Mouse (Mus musculus) myocyte (in vitro differentiated cells): ENCODE measurements around the gene Plagl1. TPM values are rescaled to one million over a fixed set of nuclear protein-coding genes. Genes with fewer than 3 reads are reported as not detected.

Experiments
- H3K27me3 ChIP-seq: one replicate; pipeline ENCODE4 v1.6.1; 2011; ENCODE audit not compliant: control insufficient read depth, insufficient read depth, insufficient read length
- H3K36me3 ChIP-seq: one replicate; pipeline ENCODE4 v1.6.1; 2011; ENCODE audit not compliant: control insufficient read depth, insufficient read depth
- H3K4me2 ChIP-seq: one replicate; pipeline ENCODE4 v1.6.1; 2011; ENCODE audit warnings: low read depth, control low read depth
- H3K4me3 ChIP-seq: one replicate; pipeline ENCODE4 v1.5.1; 2011; ENCODE audit warnings: mild to moderate bottlenecking, control low read depth, moderate library complexity
- H3K79me2 ChIP-seq: one replicate; pipeline ENCODE4 v1.6.1; 2011; ENCODE audit not compliant: control insufficient read depth, insufficient read depth
- H3ac ChIP-seq: one replicate; pipeline ENCODE4 v1.6.1; 2011; ENCODE audit not compliant: control insufficient read depth, insufficient read length
- CEBPB ChIP-seq: IDR thresholded peaks from 2 replicates; pipeline ENCODE4 v1.6.1; 2011; ENCODE audit warnings: mild to moderate bottlenecking, moderate library complexity; ENCODE audit not compliant: poor library complexity, insufficient read depth, severe bottlenecking
- E2F4 ChIP-seq: IDR thresholded peaks from one replicate; pipeline ENCODE4 v1.6.1; 2011; ENCODE audit warnings: mild to moderate bottlenecking, control low read depth, moderate library complexity; ENCODE audit not compliant: insufficient read depth
- MAX ChIP-seq: IDR thresholded peaks from one replicate; pipeline ENCODE4 v1.6.1; 2011; ENCODE audit warnings: low read depth, mild to moderate bottlenecking, control low read depth
- MYOD1 ChIP-seq, 3 experiments: IDR thresholded peaks; one replicate each; pipeline ENCODE4 v1.6.1; 2011; ENCODE audit warnings: control low read depth in 2 of 3, low read depth in 2 of 3, mild to moderate bottlenecking in 2 of 3, moderate library complexity in 1 of 3; ENCODE audit not compliant: insufficient read length in 2 of 3, control insufficient read depth in 1 of 3
- MYOG ChIP-seq, 3 experiments: IDR thresholded peaks; one replicate each; pipeline ENCODE4 v1.6.1; 2011; ENCODE audit warnings: control low read depth in 2 of 3, low read depth in 2 of 3, mild to moderate bottlenecking in 2 of 3; ENCODE audit not compliant: insufficient read length in 2 of 3, control insufficient read depth in 1 of 3, insufficient read depth in 1 of 3
- POLR2A ChIP-seq: IDR thresholded peaks from one replicate; pipeline ENCODE4 v1.6.1; 2011; ENCODE audit warnings: low read depth, mild to moderate bottlenecking, control low read depth, moderate library complexity; ENCODE audit not compliant: insufficient read length
- POLR2AphosphoS2 ChIP-seq: IDR thresholded peaks from one replicate; pipeline ENCODE4 v1.6.1; 2011; ENCODE audit warnings: low read depth, control low read depth; ENCODE audit not compliant: insufficient read length
- REST ChIP-seq: IDR thresholded peaks from one replicate; pipeline ENCODE4 v1.6.1; 2011; ENCODE audit warnings: mild to moderate bottlenecking, control low read depth, moderate library complexity; ENCODE audit not compliant: insufficient read depth, insufficient read length
- SRF ChIP-seq: IDR thresholded peaks from one replicate; pipeline ENCODE4 v1.6.1; 2011; ENCODE audit warnings: low read depth; ENCODE audit not compliant: control insufficient read depth, insufficient read length
- TCF12 ChIP-seq: IDR thresholded peaks from one replicate; pipeline ENCODE4 v1.6.1; 2011; ENCODE audit warnings: mild to moderate bottlenecking, control low read depth; ENCODE audit not compliant: poor library complexity, insufficient read depth, severe bottlenecking
- TCF3 ChIP-seq: IDR thresholded peaks from one replicate; pipeline ENCODE4 v1.6.1; 2011; ENCODE audit warnings: low read depth, control low read depth; ENCODE audit not compliant: insufficient read length
- USF1 ChIP-seq: IDR thresholded peaks from one replicate; pipeline ENCODE4 v1.6.1; 2011; ENCODE audit warnings: low read depth, mild to moderate bottlenecking, control low read depth, moderate library complexity
- polyA plus RNA-seq: library from polyadenylated mRNA; unstranded; fragments of >200 nt; fragmentation: generic; extraction: Trizol; gene quantifications from one replicate; pipeline ENCODE4 v1.2.1, GENCODE M21; 2012; ENCODE audit warnings: missing spikeins

Gene Plagl1
- 0.40 TPM for polyA plus RNA-seq

- Histone ChIP-seq H3K27me3 (no peaks in the 10 kb centered on the region), H3K36me3 (no peaks in the 10 kb centered on the region)
Measured at GRCm38 (mm10) chr10:13060021-13060668, at the start of gene Plagl1. TSS of gene Plagl1 (plus strand) at chr10:13060504.

DNA sequence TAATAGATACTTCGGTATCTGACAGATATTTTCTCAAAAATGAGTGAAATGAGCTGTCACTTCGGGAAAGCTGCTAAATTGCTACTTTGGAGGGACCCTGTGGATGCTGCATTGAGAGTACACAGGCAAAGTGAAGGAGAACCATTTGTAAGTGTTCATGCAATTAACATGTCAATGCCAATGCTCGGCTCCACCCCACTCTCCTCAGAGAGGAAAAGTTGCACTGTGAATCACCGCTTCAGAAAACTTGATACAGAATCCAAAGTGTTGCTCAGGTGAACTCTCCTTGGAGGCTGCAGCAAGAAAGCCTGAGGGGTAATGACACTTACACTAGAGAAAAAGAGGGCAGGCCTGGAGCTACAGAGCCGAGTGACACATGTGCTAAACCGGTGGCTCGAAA is 46.3 kb upstream of the Plagl1 start:
- H3K4me3 ChIP-seq, result no peak overlapping the region
- H3ac ChIP-seq, result no peak overlapping the region
- H3K79me2 ChIP-seq, result peaks cover 8% of the 10 kb centered on the region
- TF ChIP-seq MYOD1 (IDR thresholded peaks at IDR 0.05; ENCODE audit: control insufficient read depth in 1 of 3, insufficient read length in 2 of 3, low read depth in 2 of 3) (no peak), E2F4 (no peak), MAX (no peak)
- no peaks in the 10 kb centered on the region for H3K36me3 ChIP-seq
- no peaks in the 10 kb centered on the region for H3K27me3 ChIP-seq
- H3K4me2 ChIP-seq, result no peak overlapping the region

More at GRCm38 (mm10) chr10:13060021-13060668, at the start of gene Plagl1:
- H3K4me3 ChIP-seq, result no peak within 1 kb of the TSS
- TF ChIP-seq MYOD1 (IDR thresholded peaks at IDR 0.05; ENCODE audit: control insufficient read depth in 1 of 3, insufficient read length in 2 of 3, low read depth in 2 of 3), result no peak
- TF ChIP-seq USF1, result no peak
- no peak for TF ChIP-seq CEBPB
- no peak for TF ChIP-seq POLR2A
- TF ChIP-seq MYOG (IDR thresholded peaks at IDR 0.05; ENCODE audit: control insufficient read depth in 1 of 3, insufficient read depth in 1 of 3, insufficient read length in 2 of 3, low read depth in 2 of 3), result no peak
- no peak for TF ChIP-seq MAX
- no peak for TF ChIP-seq POLR2AphosphoS2
- no peak for TF ChIP-seq E2F4
- no peak for TF ChIP-seq TCF3
- no peak for TF ChIP-seq TCF12
- H3K79me2 ChIP-seq, result no peaks in the 10 kb centered on the region
- H3K4me2 ChIP-seq, result no peak within 1 kb of the TSS
- no peak within 1 kb of the TSS for H3ac ChIP-seq

GRCm38 (mm10) chr10:13016573-13016972 is 43.7 kb upstream of the Plagl1 start:
- Histone ChIP-seq H3K27me3 (peaks cover 15% of the 10 kb centered on the region), H3K79me2 (no peaks in the 10 kb centered on the region), H3K4me3 (no peak overlapping the region), H3K36me3 (no peaks in the 10 kb centered on the region), H3ac (no peak overlapping the region), H3K4me2 (no peak overlapping the region)
- no peak for TF ChIP-seq TCF12
- no peak for TF ChIP-seq REST
- no peak for TF ChIP-seq SRF
- TF ChIP-seq POLR2A, result no peak
- TF ChIP-seq MYOG (IDR thresholded peaks at IDR 0.05; ENCODE audit: control insufficient read depth in 1 of 3, insufficient read depth in 1 of 3, insufficient read length in 2 of 3, low read depth in 2 of 3), result no peak

- Histone ChIP-seq H3K79me2 (no peaks in the 10 kb centered on the region), H3K27me3 (peaks cover 21% of the 10 kb centered on the region), H3K4me3 (no peak overlapping the region)
Measured at GRCm38 (mm10) chr10:13018510-13018909, 41.8 kb upstream of the Plagl1 start.

GRCm38 (mm10) chr10:13019026-13019425 is 41.3 kb upstream of the Plagl1 start:
- H3K4me2 ChIP-seq, result no peak overlapping the region
- no peaks in the 10 kb centered on the region for H3K36me3 ChIP-seq
- TF ChIP-seq E2F4 (no peak), REST (no peak), POLR2A (no peak), MYOG (IDR thresholded peaks at IDR 0.05; ENCODE audit: control insufficient read depth in 1 of 3, insufficient read depth in 1 of 3, insufficient read length in 2 of 3, low read depth in 2 of 3) (no peak), SRF (no peak), TCF3 (no peak), POLR2AphosphoS2 (no peak), USF1 (no peak), TCF12 (no peak), MYOD1 (IDR thresholded peaks at IDR 0.05; ENCODE audit: control insufficient read depth in 1 of 3, insufficient read length in 2 of 3, low read depth in 2 of 3) (no peak), CEBPB (no peak), MAX (no peak)
- H3ac ChIP-seq, result no peak overlapping the region
- H3K27me3 ChIP-seq, result peaks cover 21% of the 10 kb centered on the region
- H3K79me2 ChIP-seq, result no peaks in the 10 kb centered on the region
- no peak overlapping the region for H3K4me3 ChIP-seq

More at GRCm38 (mm10) chr10:13018510-13018909, 41.8 kb upstream of the Plagl1 start:
- Histone ChIP-seq H3ac (no peak overlapping the region), H3K4me2 (no peak overlapping the region), H3K36me3 (no peaks in the 10 kb centered on the region)
- TF ChIP-seq USF1 (no peak), TCF12 (no peak), POLR2AphosphoS2 (no peak), MYOD1 (IDR thresholded peaks at IDR 0.05; ENCODE audit: control insufficient read depth in 1 of 3, insufficient read length in 2 of 3, low read depth in 2 of 3) (no peak), POLR2A (no peak), E2F4 (no peak), MAX (no peak), REST (no peak), SRF (no peak), TCF3 (no peak), MYOG (IDR thresholded peaks at IDR 0.05; ENCODE audit: control insufficient read depth in 1 of 3, insufficient read depth in 1 of 3, insufficient read length in 2 of 3, low read depth in 2 of 3) (no peak), CEBPB (no peak)
